Mouse (Mus musculus) heart, postnatal 0 days (tissue): ENCODE measurements around the gene Yju2.

Experiments
- CTCF ChIP-seq: IDR thresholded peaks from 2 replicates; pipeline ENCODE4 v1.5.1; 2016; ENCODE audit warnings: antibody characterized with exemption, control low read depth, low read depth
- EP300 ChIP-seq: IDR thresholded peaks from 2 replicates; pipeline ENCODE4 v1.6.1; 2016; ENCODE audit warnings: antibody characterized with exemption, low read depth

- TF ChIP-seq CTCF, result no peak
- TF ChIP-seq EP300, result no peak
Observed at GRCm38 (mm10) chr17:55963171-55963570, 4.3 kb downstream of the Yju2 start.
